Mouse (Mus musculus) kidney, adult 2 months (tissue): Measurements from ENCODE around the gene Nelfcd. TPM values are rescaled to one million over a fixed set of nuclear protein-coding genes. Genes with fewer than 3 reads are reported as not detected.
A peak's percentile ranks its signal among the peaks of the same experiment; 100 is the strongest.

Experiments used
- DNase-seq: peaks from one replicate; pipeline ENCODE4 v3.0.0; 2021
- H3K27ac ChIP-seq: fragments of 200-500 bp; 2 replicates; pipeline ENCODE4 v1.5.1; 2012; ENCODE audit warnings: low read depth, low read length, control low read depth, inconsistent platforms; ENCODE audit not compliant: insufficient read depth
- H3K27me3 ChIP-seq: fragments of 200-500 bp; replicated peaks from 2 replicates; pipeline ENCODE4 v1.6.1; 2012; ENCODE audit warnings: mild to moderate bottlenecking, moderate library complexity, low read length, inconsistent platforms; ENCODE audit not compliant: control insufficient read depth, insufficient read depth
- H3K36me3 ChIP-seq: fragments of 200-500 bp; 2 replicates; pipeline ENCODE4 v1.6.1; 2012; ENCODE audit warnings: mild to moderate bottlenecking, moderate library complexity, low read length, inconsistent platforms; ENCODE audit not compliant: control insufficient read depth, insufficient read depth
- H3K4me1 ChIP-seq: fragments of 200-500 bp; 2 replicates; pipeline ENCODE4 v1.6.1; 2011; ENCODE audit warnings: low read length; ENCODE audit not compliant: control insufficient read depth, insufficient read depth
- H3K4me3 ChIP-seq: fragments of 200-500 bp; 2 replicates; pipeline ENCODE4 v1.5.1; 2011; ENCODE audit warnings: mild to moderate bottlenecking, low read depth, low read length, control low read depth; ENCODE audit not compliant: insufficient read depth
- CTCF ChIP-seq: fragments of 200-500 bp; conservative IDR thresholded peaks from 2 replicates; pipeline ENCODE4 v1.5.1; 2011; ENCODE audit warnings: low read depth, mild to moderate bottlenecking, control low read depth, low read length, moderate library complexity, mixed read lengths; ENCODE audit not compliant: insufficient read depth, insufficient read length
- POLR2A ChIP-seq: fragments of 200-500 bp; IDR thresholded peaks from one replicate; pipeline ENCODE4 v1.6.1; 2011; ENCODE audit warnings: low read depth, low read length, control low read depth
- WGBS: fragments of 180-500 bp; shearing (Covaris S2); methylation state at CpG from one replicate; pipeline ENCODE4 v1.1.7; 2018; 5-methylcytosine and 5-hydroxymethylcytosine counted together
- polyA plus RNA-seq: library from polyadenylated mRNA; depleted of rRNA; stranded (reverse); fragments of >200 nt; gene quantifications from 2 replicates; pipeline ENCODE4 v1.2.3, GENCODE M21; 2012

The Nelfcd gene
- polyA plus RNA-seq, 1 experiment, result 45.4 TPM

GRCm38 (mm10) chr2:174463370-174463769 is 47.8 kb downstream of the Nelfcd start:
- TF ChIP-seq CTCF, result no peak
- TF ChIP-seq POLR2A, result no peak
- no peak for DNase-seq
- 24% methylated on average over 10 of the region's 10 CpGs for WGBS
- H3K27ac ChIP-seq, result peak overlapping the region; percentile 95
- H3K4me3 ChIP-seq, result peak overlapping the region; percentile 88
- no peaks in the 10 kb centered on the region for H3K27me3 ChIP-seq
- H3K36me3 ChIP-seq, result no peaks in the 10 kb centered on the region; the same call in none of the 2 replicates
- H3K4me1 ChIP-seq, result peaks cover 2% of the 10 kb centered on the region; the same call in 1 of the 2 replicates

- peak; percentile 99 for DNase-seq
- WGBS, result 2% methylated on average over 48 of the region's 48 CpGs
- H3K27ac ChIP-seq, result peak within 1 kb of the TSS; percentile 95
- no peaks in the 10 kb centered on the region; the same call in none of the 2 replicates for H3K36me3 ChIP-seq
- peaks cover 2% of the 10 kb centered on the region; the same call in 1 of the 2 replicates for H3K4me1 ChIP-seq
- no peak for TF ChIP-seq CTCF
- no peak for TF ChIP-seq POLR2A
- H3K4me3 ChIP-seq, result peak within 1 kb of the TSS; percentile 88
- H3K27me3 ChIP-seq, result no peaks in the 10 kb centered on the region
Observed at GRCm38 (mm10) chr2:174463789-174464523, 48.4 kb downstream of the Nelfcd start, which contains the start of gene Atp5e. TSS of gene Atp5e (minus strand) at chr2:174464105.

- H3K4me1 ChIP-seq, result peaks cover 5% of the 10 kb centered on the region; the same call in 1 of the 2 replicates
- DNase-seq, result no peak
- H3K36me3 ChIP-seq, result no peaks in the 10 kb centered on the region
- TF ChIP-seq POLR2A (no peak), CTCF (no peak)
- 78% methylated on average over 4 of the region's 4 CpGs for WGBS
- H3K27ac ChIP-seq, result no peak overlapping the region
- H3K4me3 ChIP-seq, result no peak overlapping the region
- H3K27me3 ChIP-seq, result no peaks in the 10 kb centered on the region
Observed at GRCm38 (mm10) chr2:174470333-174470732, 54.7 kb downstream of the Nelfcd start.

GRCm38 (mm10) chr2:174470786-174471405 is 55.3 kb downstream of the Nelfcd start:
- TF ChIP-seq POLR2A, result no peak
- no peak for TF ChIP-seq CTCF
- 87% methylated on average over 7 of the region's 7 CpGs for WGBS
- no peak overlapping the region for H3K27ac ChIP-seq
- no peak overlapping the region for H3K4me3 ChIP-seq
- H3K4me1 ChIP-seq, result peaks cover 5% of the 10 kb centered on the region; the same call in 1 of the 2 replicates
- no peaks in the 10 kb centered on the region for H3K36me3 ChIP-seq
- DNase-seq, result no peak
- H3K27me3 ChIP-seq, result no peaks in the 10 kb centered on the region

- 7% methylated on average over 30 of the region's 30 CpGs for WGBS
- TF ChIP-seq POLR2A (no peak), CTCF (no peak)
- H3K27ac ChIP-seq, result peak overlapping the region; percentile 73
- no peaks in the 10 kb centered on the region for H3K36me3 ChIP-seq
- no peak for DNase-seq
- H3K27me3 ChIP-seq, result no peaks in the 10 kb centered on the region
- peak overlapping the region; percentile 78 for H3K4me3 ChIP-seq
- peaks cover 5% of the 10 kb centered on the region; the same call in 1 of the 2 replicates for H3K4me1 ChIP-seq
Observed at GRCm38 (mm10) chr2:174472407-174472806, 56.8 kb downstream of the Nelfcd start.

- DNase-seq, result peak; percentile 100
- Histone ChIP-seq H3K4me1 (peaks cover 5% of the 10 kb centered on the region; the same call in 1 of the 2 replicates), H3K4me3 (peak within 1 kb of the TSS; percentile 78), H3K27me3 (no peaks in the 10 kb centered on the region), H3K27ac (peak within 1 kb of the TSS; percentile 73), H3K36me3 (no peaks in the 10 kb centered on the region)
- no peak for TF ChIP-seq POLR2A
- TF ChIP-seq CTCF, result no peak
- WGBS, result under 1% methylated on average over 53 of the region's 53 CpGs
Observed at GRCm38 (mm10) chr2:174472818-174473549, 57.4 kb downstream of the Nelfcd start, which contains the start of gene Prelid3b. TSS of gene Prelid3b (minus strand) at chr2:174473081.
